Comparison of ENCODE assay signal across 31 mouse cellular contexts in the genomic region with DNA sequence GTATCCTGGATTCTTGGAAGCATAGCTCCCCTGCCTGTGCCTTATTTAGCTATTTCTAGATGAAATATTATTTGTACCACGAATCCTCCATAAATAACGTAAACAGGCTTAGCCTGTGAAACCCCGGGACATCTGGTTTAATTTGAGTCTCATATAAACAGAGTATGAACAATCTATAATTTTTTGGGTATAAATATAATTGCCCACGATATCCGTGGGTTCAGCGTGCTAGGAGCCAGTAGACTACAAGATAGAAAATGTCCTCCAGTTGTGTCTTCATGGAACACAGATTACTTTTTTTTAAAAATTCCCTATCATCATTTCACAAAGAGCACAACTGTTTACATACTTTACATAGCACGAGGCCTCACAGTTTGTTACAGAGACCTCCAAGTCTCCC. TPM values are rescaled to one million over a fixed set of nuclear protein-coding genes. Genes with fewer than 3 reads are reported as not detected.
DNase-seq lines count a peak whose midpoint lies in the region; ATAC-seq and TF ChIP-seq lines count a peak whose summit lies in the region.
"Had no signal": no experiment of that assay in that cellular context is flagged by ENCODE, and none has a peak within 500 bp of the region (broad histone marks: within the 10 kb centered on the region; RNA-seq: fewer than 3 reads in every experiment).

No protein-coding gene starts in this region.

- no peak for TF ChIP-seq CTCF in intestine, postnatal 0 days (IDR thresholded peaks at IDR 0.05; ENCODE audit: low read depth)

- H3K9ac ChIP-seq in kidney, embryonic 16.5 days (replicated peaks; ENCODE audit: low read length) = no peak overlapping the region
- no peak overlapping the region for H3K9ac ChIP-seq in intestine, postnatal 0 days (ENCODE audit: low read depth, low read length)
- no peak overlapping the region for H3K9ac ChIP-seq in stomach, embryonic 14.5 days (replicated peaks; ENCODE audit: low read depth, low read length)
- H3K9ac ChIP-seq: embryonic facial prominence, embryonic 12.5 days; forebrain, embryonic 15.5 days; heart, embryonic 13.5 days; hindbrain, embryonic 13.5 days; kidney, embryonic 15.5 days; limb, embryonic 12.5 days; neural tube, embryonic 13.5 days had no signal

- no peaks in the 10 kb centered on the region for H3K27me3 ChIP-seq in kidney, embryonic 16.5 days (ENCODE audit: insufficient read depth, low read length)
- no peaks in the 10 kb centered on the region for H3K27me3 ChIP-seq in intestine, postnatal 0 days (replicated peaks; ENCODE audit: control insufficient read depth, insufficient read depth, low read length)
- no peaks in the 10 kb centered on the region for H3K27me3 ChIP-seq in stomach, embryonic 14.5 days (ENCODE audit: control insufficient read depth, insufficient read depth, low read length)
- H3K27me3 ChIP-seq: embryonic facial prominence, embryonic 12.5 days; forebrain, embryonic 15.5 days; heart, embryonic 13.5 days; kidney, embryonic 15.5 days; limb, embryonic 12.5 days; neural tube, embryonic 13.5 days had no signal

- no peak for ATAC-seq in kidney, embryonic 16.5 days (ENCODE audit: low FRiP score, low TSS enrichment)
- ATAC-seq in intestine, postnatal 0 days = no peak
- no peak for ATAC-seq in stomach, embryonic 14.5 days (ENCODE audit: insufficient number of reproducible peaks, insufficient read depth, low FRiP score, low read depth)
- ATAC-seq: CD4-positive, CD25-positive, alpha-beta regulatory T cell, adult 4 months; forebrain, embryonic 15.5 days; inflammation-experienced regulatory T-cells, adult 6 months; midbrain, embryonic 16.5 days had no signal

- peaks cover 5% of the 10 kb centered on the region; the same call in 1 of the 2 replicates for H3K9me3 ChIP-seq in kidney, embryonic 16.5 days (ENCODE audit: low read length)
- H3K9me3 ChIP-seq in intestine, postnatal 0 days (ENCODE audit: control insufficient read depth) = no peaks in the 10 kb centered on the region
- no peaks in the 10 kb centered on the region; the same call in 1 of the 2 replicates for H3K9me3 ChIP-seq in stomach, embryonic 14.5 days (ENCODE audit: control insufficient read depth, low read depth, low read length)
- H3K9me3 ChIP-seq: forebrain, embryonic 15.5 days; hindbrain, embryonic 13.5 days; kidney, embryonic 15.5 days had no signal

- no peaks in the 10 kb centered on the region for H3K36me3 ChIP-seq in kidney, embryonic 16.5 days (ENCODE audit: insufficient read depth, low read length)
- no peaks in the 10 kb centered on the region for H3K36me3 ChIP-seq in intestine, postnatal 0 days (ENCODE audit: control insufficient read depth, insufficient read depth)
- H3K36me3 ChIP-seq in stomach, embryonic 14.5 days (ENCODE audit: control insufficient read depth, insufficient read depth, low read length) = no peaks in the 10 kb centered on the region
- H3K36me3 ChIP-seq: embryonic facial prominence, embryonic 12.5 days; forebrain, embryonic 15.5 days; heart, embryonic 13.5 days; hindbrain, embryonic 13.5 days; kidney, embryonic 15.5 days; limb, embryonic 12.5 days; neural tube, embryonic 13.5 days had no signal

- peaks cover 25% of the 10 kb centered on the region for H3K4me1 ChIP-seq in kidney, embryonic 16.5 days (ENCODE audit: insufficient read depth, low read length)
- H3K4me1 ChIP-seq in intestine, postnatal 0 days (replicated peaks; ENCODE audit: control insufficient read depth, insufficient read depth, low read length) = peaks cover 27% of the 10 kb centered on the region
- peaks cover 29% of the 10 kb centered on the region for H3K4me1 ChIP-seq in stomach, embryonic 14.5 days (ENCODE audit: control insufficient read depth, insufficient read depth, low read length)

- no peak for DNase-seq in kidney, adult 11 months
- DNase-seq in NIH3T3 (ENCODE audit: low read depth) (peak; percentile 64), MN1 (ENCODE audit: low spot score) (no peak)
- DNase-seq in cerebellum, postnatal 10 days = no peak
- no peak for DNase-seq in heart, adult 11 months
- DNase-seq: adrenal gland, adult 2 months; cerebellum, adult 11-12 months; cerebellum, postnatal 14 days; gastrocnemius, postnatal 14 days; heart, adult 18-20 months; heart, postnatal 14 days; retina, postnatal 1 day; right cerebral cortex, postnatal 25 days; spleen, adult 18-20 months; thymus, adult 18-20 months; thymus, postnatal 36 days had no signal

- H3K4me3 ChIP-seq in kidney, embryonic 16.5 days (ENCODE audit: low read length) = no peak overlapping the region
- H3K4me3 ChIP-seq in intestine, postnatal 0 days (ENCODE audit: low read depth, low read length) = no peak overlapping the region
- no peak overlapping the region for H3K4me3 ChIP-seq in stomach, embryonic 14.5 days (ENCODE audit: low read depth, low read length)
- H3K4me3 ChIP-seq: embryonic facial prominence, embryonic 12.5 days; forebrain, embryonic 15.5 days; heart, embryonic 13.5 days; hindbrain, embryonic 13.5 days; kidney, embryonic 15.5 days; limb, embryonic 12.5 days; myocyte; neural tube, embryonic 13.5 days had no signal

- peak overlapping the region; percentile 59; the same call in 1 of the 2 replicates for H3K27ac ChIP-seq in kidney, embryonic 16.5 days (ENCODE audit: low read length)
- H3K27ac ChIP-seq in intestine, postnatal 0 days (ENCODE audit: low read depth, low read length) = peak overlapping the region; percentile 54; the same call in 1 of the 2 replicates
- peak overlapping the region; percentile 62 for H3K27ac ChIP-seq in stomach, embryonic 14.5 days (ENCODE audit: low read length)
- H3K27ac ChIP-seq: embryonic facial prominence, embryonic 12.5 days; forebrain, embryonic 15.5 days; heart, embryonic 13.5 days; hindbrain, embryonic 13.5 days; limb, embryonic 12.5 days; macrophage; neural tube, embryonic 13.5 days had no signal

- H3K4me2 ChIP-seq in kidney, embryonic 16.5 days (replicated peaks; ENCODE audit: low read depth, low read length) = no peak overlapping the region
- peak overlapping the region; percentile 9; the same call in 1 of the 2 replicates for H3K4me2 ChIP-seq in intestine, postnatal 0 days (replicated peaks; ENCODE audit: low read depth)
- H3K4me2 ChIP-seq in stomach, embryonic 14.5 days (replicated peaks; ENCODE audit: low read depth, low read length) = no peak overlapping the region
- H3K4me2 ChIP-seq: embryonic facial prominence, embryonic 12.5 days; forebrain, embryonic 15.5 days; heart, embryonic 13.5 days; hindbrain, embryonic 13.5 days; kidney, embryonic 15.5 days; limb, embryonic 12.5 days; neural tube, embryonic 13.5 days had no signal

- 79% methylated on average over 7 of the region's 7 CpGs for WGBS in kidney, embryonic 16.5 days
- WGBS in intestine, postnatal 0 days = 48% methylated on average over 7 of the region's 7 CpGs
- WGBS in stomach, embryonic 14.5 days = 46% methylated on average over 7 of the region's 7 CpGs

RNA-seq across cellular contexts. Expression of a gene that starts 56.4 kb away (rescaled TPM):
- 0.22 and 0.49 TPM in 2 replicates for polyA plus RNA-seq in kidney, embryonic 16.5 days (2015; fragmentation: Nextera tagmentation; extraction: Ambion mirVana)
- polyA plus RNA-seq in intestine, postnatal 0 days (2015; fragmentation: Nextera tagmentation; extraction: Ambion mirVana) = 1.6 and 2.2 TPM in 2 replicates
- 2.2 and 3.6 TPM in 2 replicates for polyA plus RNA-seq in stomach, embryonic 14.5 days (2014; fragmentation: Nextera tagmentation; extraction: Ambion mirVana)
- polyA plus RNA-seq: macrophage had no signal
